Mouse (Mus musculus) bone marrow macrophage, adult 2 months (primary cell): Measurements from ENCODE around the gene Rbm6.

Experiments
- CTCF ChIP-seq: IDR thresholded peaks from 2 replicates; pipeline ENCODE4 v1.5.1; 2012; ENCODE audit warnings: low read depth, mild to moderate bottlenecking, low read length, moderate library complexity
- POLR2A ChIP-seq: IDR thresholded peaks from 2 replicates; pipeline ENCODE4 v1.6.1; 2012; ENCODE audit warnings: mild to moderate bottlenecking, low read depth, low read length, borderline replicate concordance

GRCm38 (mm10) chr9:107890260-107890659, 17.2 kb upstream of the Rbm6 start:
- TF ChIP-seq POLR2A (no peak), CTCF (no peak)
